Mouse (Mus musculus): ENCODE measurements around the gene Lrrc18. TPM values are rescaled to one million over a fixed set of nuclear protein-coding genes. Genes with fewer than 3 reads are reported as not detected.

Gene Lrrc18
- polyA plus RNA-seq (2016; fragmentation: Nextera tagmentation; extraction: Ambion mirVana), result 0.35 and 0.37 TPM in 2 replicates

- no peak within 1 kb of the TSS for H3K4me2 ChIP-seq (replicated peaks)
- WGBS, result 92% methylated on average over 2 of the region's 2 CpGs
- H3K27ac ChIP-seq (replicated peaks), result no peak within 1 kb of the TSS
- no peaks in the 10 kb centered on the region for H3K36me3 ChIP-seq
- no peaks in the 10 kb centered on the region for H3K9me3 ChIP-seq
- H3K27me3 ChIP-seq, result no peaks in the 10 kb centered on the region
- H3K4me1 ChIP-seq, result peaks cover 13% of the 10 kb centered on the region
- ATAC-seq (ENCODE audit: low FRiP score, low read depth), result no peak
- H3K9ac ChIP-seq (replicated peaks), result no peak within 1 kb of the TSS
- H3K4me3 ChIP-seq, result no peak within 1 kb of the TSS
These were observed at the start of gene Lrrc18 for GRCm38 (mm10) chr14:32991082-32991481. Gene Lrrc18 (plus strand): TSS chr14:32991382.

DNA sequence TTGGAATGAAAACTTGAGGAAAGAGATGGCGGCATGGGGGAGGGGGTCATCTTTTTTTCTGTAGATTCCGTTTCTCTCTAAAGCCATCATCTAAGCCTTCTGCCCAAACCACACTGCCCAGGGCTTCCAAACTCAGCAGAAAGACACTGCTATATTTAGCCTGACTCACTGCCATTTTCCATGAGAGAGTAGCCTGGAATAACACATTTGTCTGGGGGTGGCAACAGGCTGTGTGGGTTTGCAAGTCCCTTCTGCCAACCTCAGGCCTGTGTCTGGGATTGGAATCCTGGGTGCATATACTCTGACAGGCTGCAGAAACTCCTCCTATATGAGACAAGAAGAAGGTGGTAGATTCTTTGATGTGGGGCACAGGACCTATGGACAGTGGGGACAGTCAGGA is 43.7 kb upstream of the Lrrc18 start:
- H3K9me3 ChIP-seq, result no peaks in the 10 kb centered on the region
- no peak overlapping the region for H3K4me3 ChIP-seq
- H3K9ac ChIP-seq (replicated peaks), result no peak overlapping the region
- peaks cover 10% of the 10 kb centered on the region for H3K4me1 ChIP-seq
- H3K27ac ChIP-seq (replicated peaks), result no peak overlapping the region
- H3K27me3 ChIP-seq, result 0 out of 2 replicates have a peak, but pooled peaks cover 6% of the 10 kb centered on the region
- 94% methylated on average over 2 of the region's 2 CpGs for WGBS
- no peak overlapping the region for H3K4me2 ChIP-seq (replicated peaks)
- no peak for ATAC-seq (ENCODE audit: low FRiP score, low read depth)
- H3K36me3 ChIP-seq, result no peaks in the 10 kb centered on the region

GRCm38 (mm10) chr14:32950312-32951301 is 40.6 kb upstream of the Lrrc18 start:
- Histone ChIP-seq H3K27me3 (0 out of 2 replicates have a peak, but pooled peaks cover 6% of the 10 kb centered on the region), H3K9me3 (no peaks in the 10 kb centered on the region), H3K4me1 (peaks cover 10% of the 10 kb centered on the region), H3K4me2 (replicated peaks) (no peak overlapping the region), H3K27ac (replicated peaks) (no peak overlapping the region), H3K36me3 (no peaks in the 10 kb centered on the region), H3K9ac (replicated peaks) (no peak overlapping the region), H3K4me3 (no peak overlapping the region)
- ATAC-seq (ENCODE audit: low FRiP score, low read depth), result peak; percentile 38; the same call in 1 of the 2 replicates
- WGBS, result 68% methylated on average over 20 of the region's 20 CpGs

GRCm38 (mm10) chr14:32956486-32956885 is 34.7 kb upstream of the Lrrc18 start:
- no peak overlapping the region for H3K4me2 ChIP-seq (replicated peaks)
- no peak overlapping the region for H3K4me3 ChIP-seq
- no peaks in the 10 kb centered on the region for H3K9me3 ChIP-seq
- H3K4me1 ChIP-seq, result no peaks in the 10 kb centered on the region; the same call in 1 of the 2 replicates
- no peaks in the 10 kb centered on the region for H3K36me3 ChIP-seq
- 79% methylated on average over 8 of the region's 8 CpGs for WGBS
- ATAC-seq (ENCODE audit: low FRiP score, low read depth), result no peak
- no peak overlapping the region for H3K9ac ChIP-seq (replicated peaks)
- peaks cover 6% of the 10 kb centered on the region; the same call in 1 of the 2 replicates for H3K27me3 ChIP-seq
- no peak overlapping the region for H3K27ac ChIP-seq (replicated peaks)

DNA sequence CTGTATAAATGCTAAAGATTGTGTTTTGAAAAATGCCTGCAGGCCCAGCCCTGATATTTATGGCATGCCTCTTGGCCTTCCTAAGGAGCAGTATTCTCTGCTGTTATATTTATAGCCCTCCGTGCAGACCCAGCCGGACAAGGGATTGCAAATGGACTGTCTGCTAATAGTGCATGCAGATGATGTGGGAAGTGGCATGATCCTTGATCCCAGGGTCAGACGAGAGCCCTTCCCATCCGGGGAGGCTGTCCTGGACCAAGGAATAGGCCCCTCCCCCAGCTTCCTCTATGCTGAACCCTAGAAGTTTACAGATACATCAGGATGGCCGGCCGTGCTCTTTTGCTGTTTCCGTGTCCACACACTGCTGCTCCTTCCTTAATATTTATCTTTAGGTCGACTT is 32.5 kb upstream of the Lrrc18 start:
- Histone ChIP-seq H3K4me1 (no peaks in the 10 kb centered on the region), H3K9ac (replicated peaks) (no peak overlapping the region), H3K36me3 (no peaks in the 10 kb centered on the region), H3K27ac (replicated peaks) (no peak overlapping the region), H3K4me3 (no peak overlapping the region), H3K9me3 (no peaks in the 10 kb centered on the region), H3K4me2 (replicated peaks) (no peak overlapping the region), H3K27me3 (no peaks in the 10 kb centered on the region; the same call in 1 of the 2 replicates)
- ATAC-seq (ENCODE audit: low FRiP score, low read depth), result no peak
- 67% methylated on average over 8 of the region's 8 CpGs for WGBS

DNA sequence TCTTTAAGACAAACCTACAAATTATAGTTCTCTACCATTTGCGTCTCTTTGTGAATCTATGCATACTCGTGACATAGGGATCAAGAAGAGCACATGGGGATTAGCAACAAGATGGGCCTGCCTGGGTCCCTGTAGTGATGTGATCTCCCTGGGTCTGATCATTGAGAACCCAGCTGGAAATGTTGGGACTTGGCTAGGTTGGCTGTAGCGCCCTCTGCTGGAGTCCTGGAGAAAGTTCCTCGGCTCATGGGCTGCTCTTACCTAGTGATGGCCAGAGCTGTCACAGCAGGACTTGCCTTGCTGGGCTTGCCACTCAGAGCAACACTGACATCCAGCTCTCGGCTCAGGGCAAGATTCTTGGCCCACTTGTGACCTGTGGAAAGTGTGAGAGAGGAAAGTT is 30.7 kb upstream of the Lrrc18 start:
- no peak for ATAC-seq (ENCODE audit: low FRiP score, low read depth)
- WGBS, result 34% methylated on average over 5 of the region's 5 CpGs

GRCm38 (mm10) chr14:32964742-32965141 is 26.4 kb upstream of the Lrrc18 start:
- Histone ChIP-seq H3K4me2 (replicated peaks) (no peak overlapping the region), H3K4me1 (no peaks in the 10 kb centered on the region), H3K36me3 (no peaks in the 10 kb centered on the region), H3K9ac (replicated peaks) (no peak overlapping the region), H3K27me3 (no peaks in the 10 kb centered on the region; the same call in 1 of the 2 replicates), H3K4me3 (no peak overlapping the region), H3K9me3 (no peaks in the 10 kb centered on the region), H3K27ac (replicated peaks) (no peak overlapping the region)
- ATAC-seq (ENCODE audit: low FRiP score, low read depth), result no peak
- 80% methylated on average over 10 of the region's 10 CpGs for WGBS

More for the DNA sequence above, 30.7 kb upstream of the Lrrc18 start:
- Histone ChIP-seq H3K36me3 (no peaks in the 10 kb centered on the region), H3K27me3 (no peaks in the 10 kb centered on the region; the same call in 1 of the 2 replicates), H3K27ac (replicated peaks) (no peak overlapping the region), H3K9ac (replicated peaks) (no peak overlapping the region), H3K9me3 (no peaks in the 10 kb centered on the region), H3K4me2 (replicated peaks) (no peak overlapping the region), H3K4me1 (no peaks in the 10 kb centered on the region), H3K4me3 (no peak overlapping the region)

DNA sequence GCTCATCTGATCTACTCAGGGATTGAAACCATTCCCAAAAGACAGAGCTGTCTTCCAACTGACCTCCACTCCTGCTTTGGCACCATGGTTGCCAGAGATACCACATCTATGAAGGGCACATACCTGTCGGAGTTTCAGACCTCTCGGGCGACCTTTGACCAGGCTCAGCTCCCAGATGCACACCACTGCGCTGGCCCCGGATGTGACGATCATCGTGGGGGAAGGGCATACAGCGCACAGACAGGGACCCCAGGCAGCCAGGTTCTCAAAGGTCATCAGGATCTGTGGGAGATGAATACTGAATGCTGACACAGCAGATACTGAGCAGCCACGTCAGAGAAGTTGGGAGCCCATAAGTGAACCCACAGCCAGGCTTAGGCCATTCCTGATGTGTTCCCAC is 20.5 kb upstream of the Lrrc18 start:
- no peak for ATAC-seq (ENCODE audit: low FRiP score, low read depth)
- no peak overlapping the region for H3K4me3 ChIP-seq
- H3K4me2 ChIP-seq (replicated peaks), result no peak overlapping the region
- H3K9ac ChIP-seq (replicated peaks), result no peak overlapping the region
- H3K4me1 ChIP-seq, result no peaks in the 10 kb centered on the region
- no peaks in the 10 kb centered on the region for H3K36me3 ChIP-seq
- no peaks in the 10 kb centered on the region for H3K9me3 ChIP-seq
- 79% methylated on average over 9 of the region's 9 CpGs for WGBS
- H3K27ac ChIP-seq (replicated peaks), result no peak overlapping the region
- H3K27me3 ChIP-seq, result no peaks in the 10 kb centered on the region

- Histone ChIP-seq H3K4me3 (no peak overlapping the region), H3K27ac (replicated peaks) (no peak overlapping the region), H3K9me3 (no peaks in the 10 kb centered on the region), H3K4me2 (replicated peaks) (no peak overlapping the region), H3K4me1 (no peaks in the 10 kb centered on the region), H3K27me3 (no peaks in the 10 kb centered on the region), H3K36me3 (no peaks in the 10 kb centered on the region), H3K9ac (replicated peaks) (no peak overlapping the region)
- ATAC-seq (ENCODE audit: low FRiP score, low read depth), result no peak
- 86% methylated on average over 6 of the region's 6 CpGs for WGBS
These were observed 6.9 kb upstream of the Lrrc18 start for GRCm38 (mm10) chr14:32984176-32984738.

DNA sequence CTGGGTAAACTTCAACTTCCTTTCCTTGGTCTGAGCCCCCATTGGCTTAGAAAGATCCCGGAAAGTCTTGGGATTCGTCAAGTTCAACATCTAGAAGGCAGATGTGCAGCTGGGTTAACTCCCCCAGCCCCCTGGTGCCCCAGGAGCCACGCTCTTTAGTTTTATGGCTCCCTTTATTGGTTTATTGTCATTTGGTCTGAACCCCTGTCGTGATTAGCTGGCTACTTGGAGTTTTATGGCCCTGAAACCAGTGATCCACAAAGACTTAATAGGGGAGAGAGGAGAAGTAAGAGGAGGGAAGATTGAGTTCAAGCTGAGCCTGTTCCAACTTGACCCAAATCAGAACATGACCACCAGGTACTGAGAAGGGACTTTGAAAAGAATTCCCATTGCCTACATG is 4.5 kb upstream of the Lrrc18 start:
- Histone ChIP-seq H3K4me1 (no peaks in the 10 kb centered on the region), H3K4me3 (no peak overlapping the region), H3K9ac (replicated peaks) (no peak overlapping the region), H3K27ac (replicated peaks) (no peak overlapping the region), H3K9me3 (no peaks in the 10 kb centered on the region), H3K36me3 (no peaks in the 10 kb centered on the region), H3K27me3 (no peaks in the 10 kb centered on the region), H3K4me2 (replicated peaks) (no peak overlapping the region)
- 68% methylated on average over 4 of the region's 4 CpGs for WGBS
- no peak for ATAC-seq (ENCODE audit: low FRiP score, low read depth)

- Histone ChIP-seq H3K27me3 (no peaks in the 10 kb centered on the region), H3K27ac (replicated peaks) (peak overlapping the region; percentile 46; the same call in 1 of the 2 replicates)
- ATAC-seq (ENCODE audit: low FRiP score, low read depth), result no peak
These were observed 3.9 kb downstream of the Lrrc18 start for GRCm38 (mm10) chr14:32994954-32995636.

More at GRCm38 (mm10) chr14:32994954-32995636, 3.9 kb downstream of the Lrrc18 start:
- Histone ChIP-seq H3K4me1 (peaks cover 22% of the 10 kb centered on the region), H3K9me3 (no peaks in the 10 kb centered on the region), H3K9ac (replicated peaks) (no peak overlapping the region), H3K36me3 (no peaks in the 10 kb centered on the region), H3K4me2 (replicated peaks) (peak overlapping the region; percentile 37), H3K4me3 (no peak overlapping the region)
- WGBS, result 2% methylated on average over 10 of the region's 10 CpGs

Measured in midbrain, embryonic 12.5 days (tissue).